Mouse (Mus musculus) ES-Bruce4 (cell line): ENCODE measurements around the gene Eef1akmt3.

Experiments
- CTCF ChIP-seq: IDR thresholded peaks from one replicate; pipeline ENCODE4 v1.8.1; 2011; ENCODE audit warnings: low read depth, low read length
- POLR2A ChIP-seq: IDR thresholded peaks from one replicate; pipeline ENCODE4 v1.8.1; 2011; ENCODE audit warnings: low read length; ENCODE audit not compliant: insufficient read depth

- TF ChIP-seq POLR2A, result no peak
- no peak for TF ChIP-seq CTCF
These were observed 14.1 kb upstream of the Eef1akmt3 start for GRCm38 (mm10) chr10:127055406-127055805.
